Mouse (Mus musculus): Measurements from ENCODE around the gene Il31ra.

- TF ChIP-seq CTCF (IDR thresholded peaks at IDR 0.05; ENCODE audit: control insufficient read depth, insufficient read depth, low read length) (no peak), POLR2A (IDR thresholded peaks at IDR 0.05; ENCODE audit: borderline replicate concordance, control insufficient read depth, low read depth, low read length) (no peak)
Observed at GRCm38 (mm10) chr13:112624622-112625021, 30.5 kb upstream of the Il31ra start.
